Mouse (Mus musculus) bone marrow, adult 2 months (tissue): ENCODE data around the gene Zfp346.

ENCODE experiments used
- CTCF ChIP-seq: fragments of 200-500 bp; IDR thresholded peaks from 2 replicates; pipeline ENCODE4 v1.5.1; 2011; ENCODE audit warnings: low read length, control low read depth; ENCODE audit not compliant: control insufficient read depth, insufficient read depth
- POLR2A ChIP-seq: fragments of 200-500 bp; IDR thresholded peaks from 2 replicates; pipeline ENCODE4 v1.6.1; 2011; ENCODE audit warnings: low read depth, mild to moderate bottlenecking, control low read depth, low read length, borderline replicate concordance; ENCODE audit not compliant: control insufficient read depth

DNA sequence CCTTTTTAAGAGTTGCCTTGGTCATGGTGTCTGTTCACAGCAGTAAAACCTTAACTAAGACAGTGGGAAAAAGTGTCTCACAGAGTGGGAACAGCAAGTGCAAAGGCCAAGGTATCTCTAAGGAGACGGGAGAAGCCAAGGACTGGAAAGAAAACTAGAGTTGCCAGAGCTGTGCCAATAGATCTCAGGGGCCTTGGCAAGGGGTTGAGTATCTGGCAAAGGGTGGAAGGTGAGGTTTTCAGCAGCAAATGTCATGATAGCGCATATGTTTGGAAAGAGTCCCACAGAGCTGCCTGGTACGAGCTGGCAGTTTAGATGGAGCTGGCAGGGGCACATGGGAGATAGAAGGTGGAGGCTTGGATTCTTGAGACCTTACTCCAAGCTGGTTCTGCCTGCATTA is 74.5 kb downstream of the Zfp346 start:
- TF ChIP-seq CTCF, result no peak
- TF ChIP-seq POLR2A, result no peak
